Mouse (Mus musculus) cerebellum, adult 18-20 months (tissue): Measurements from ENCODE around the gene Wdr31.

Experiments
- DNase-seq, 2 experiments: peaks; one replicate each; pipeline ENCODE4 v3.0.0; 2021

The Wdr31 gene

DNA sequence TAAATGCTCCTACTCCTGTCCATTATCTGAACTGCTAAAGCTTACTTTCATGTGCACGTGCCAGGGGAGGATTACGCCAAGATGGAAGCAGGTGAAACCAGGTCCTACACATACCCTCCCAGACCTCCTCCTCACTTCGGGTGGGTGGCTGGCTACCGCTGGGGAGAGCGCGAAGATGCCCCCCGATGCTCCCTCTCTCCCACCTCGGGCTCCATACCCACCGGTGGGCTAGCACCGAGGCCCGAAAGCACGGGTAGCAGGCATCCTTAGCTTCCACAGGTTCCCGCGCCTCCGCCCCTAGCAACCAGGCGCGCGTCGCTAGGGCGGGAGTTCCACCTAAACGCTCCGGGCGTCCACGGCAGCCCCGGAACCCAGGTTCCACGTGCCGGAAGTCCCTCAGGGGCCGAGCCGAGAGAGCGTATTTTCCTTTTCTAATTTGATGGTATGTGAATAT, at the start of gene Wdr31:
Gene Wdr31 (minus strand): TSS at position 299 of the 454 bp plus-strand sequence.
- peak; percentile 74 to 86 for DNase-seq

DNA sequence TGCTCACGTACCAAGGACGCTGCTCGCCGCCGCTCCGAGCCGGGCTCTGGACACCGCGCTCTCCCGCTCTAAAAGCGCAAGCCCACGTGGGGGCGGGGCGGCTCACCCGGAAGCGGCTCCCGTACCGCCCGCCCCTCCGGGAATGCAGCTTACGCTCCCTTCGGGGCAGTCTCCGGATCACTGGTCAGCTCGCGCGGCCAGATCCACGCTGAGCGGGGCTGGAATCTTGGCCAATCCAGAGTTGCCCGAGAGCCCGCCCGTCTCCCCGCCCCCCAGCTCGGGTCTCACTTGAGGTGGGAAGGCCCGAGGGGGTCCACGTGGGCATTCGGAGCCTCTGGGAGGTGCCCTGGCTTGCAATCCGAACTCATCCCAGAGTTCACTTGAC, 49.1 kb upstream of the Wdr31 start, which contains the start of gene Alad:
Gene Alad (minus strand): TSS at position 70 of the 385 bp plus-strand sequence.
- peak; percentile 86 to 91 for DNase-seq

DNA sequence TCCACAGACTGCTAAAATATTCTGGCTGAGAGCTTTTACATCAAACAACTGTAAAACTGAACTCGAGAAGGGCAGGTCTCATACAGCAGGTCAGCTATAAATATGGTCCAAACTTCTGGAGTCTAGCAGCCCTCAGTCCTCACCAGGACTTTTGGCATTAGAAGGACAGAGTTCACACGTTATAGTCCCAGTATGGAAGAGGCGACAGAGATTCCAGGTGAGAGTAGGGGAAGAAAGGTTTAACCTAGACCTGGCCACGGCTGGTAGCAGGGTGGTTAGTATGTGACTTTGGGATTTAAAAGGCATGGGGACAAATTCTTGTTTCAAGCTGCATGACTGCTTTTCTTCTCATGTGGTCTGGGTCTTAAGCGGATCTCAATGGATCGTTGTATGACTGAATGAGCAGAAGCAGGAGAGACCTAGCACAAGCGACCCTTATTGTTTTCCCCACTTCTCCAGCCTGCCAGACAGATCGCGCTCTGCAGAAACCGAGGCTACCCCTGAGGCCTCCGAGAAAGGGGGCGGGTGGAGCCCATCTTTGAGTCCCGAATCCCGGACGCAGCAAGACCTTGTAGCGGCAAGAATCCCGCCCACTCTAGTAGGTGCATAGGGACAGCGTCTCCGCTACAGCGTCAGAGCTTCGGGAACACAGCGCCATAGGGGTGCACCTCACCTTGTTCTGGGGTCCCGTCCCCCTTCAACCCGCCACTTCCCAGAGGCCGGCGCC, 48.6 kb upstream of the Wdr31 start:
- DNase-seq, result no peak

DNA sequence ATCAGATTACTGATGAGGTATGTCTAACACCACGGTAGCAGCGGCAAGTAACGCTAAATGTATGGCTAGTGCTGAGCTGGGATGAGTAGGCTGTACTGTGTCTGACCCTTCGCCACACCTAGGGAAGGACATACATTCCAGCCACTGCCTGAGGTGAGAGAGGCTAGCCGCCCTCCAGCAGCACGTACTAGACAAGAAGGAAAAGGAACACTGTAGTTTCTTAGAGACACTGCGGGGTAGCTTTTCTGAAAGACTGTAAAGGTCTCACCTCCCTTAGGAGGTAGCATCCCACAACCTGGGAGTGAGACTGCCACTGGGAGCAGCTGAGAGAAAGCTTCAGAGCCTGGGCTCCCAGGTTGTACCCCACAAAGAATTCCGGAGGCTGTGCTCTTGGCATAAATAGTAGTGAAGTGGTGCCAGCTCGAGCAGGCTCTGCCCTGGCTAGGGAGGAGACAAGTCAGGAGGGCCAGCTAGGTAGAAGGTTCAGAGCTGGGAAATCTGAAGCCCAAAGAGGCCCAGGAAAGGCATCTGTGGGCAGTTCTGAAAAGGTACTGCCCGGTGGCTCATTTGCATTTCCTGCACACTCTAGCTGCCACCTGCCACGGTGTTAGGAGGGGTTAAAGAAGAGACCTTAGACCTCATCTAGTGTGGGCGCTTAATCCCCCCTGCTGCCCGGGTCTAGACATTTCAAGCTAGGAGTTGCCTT, 47.9 kb upstream of the Wdr31 start:
- peak; percentile 79 to 88 for DNase-seq

DNA sequence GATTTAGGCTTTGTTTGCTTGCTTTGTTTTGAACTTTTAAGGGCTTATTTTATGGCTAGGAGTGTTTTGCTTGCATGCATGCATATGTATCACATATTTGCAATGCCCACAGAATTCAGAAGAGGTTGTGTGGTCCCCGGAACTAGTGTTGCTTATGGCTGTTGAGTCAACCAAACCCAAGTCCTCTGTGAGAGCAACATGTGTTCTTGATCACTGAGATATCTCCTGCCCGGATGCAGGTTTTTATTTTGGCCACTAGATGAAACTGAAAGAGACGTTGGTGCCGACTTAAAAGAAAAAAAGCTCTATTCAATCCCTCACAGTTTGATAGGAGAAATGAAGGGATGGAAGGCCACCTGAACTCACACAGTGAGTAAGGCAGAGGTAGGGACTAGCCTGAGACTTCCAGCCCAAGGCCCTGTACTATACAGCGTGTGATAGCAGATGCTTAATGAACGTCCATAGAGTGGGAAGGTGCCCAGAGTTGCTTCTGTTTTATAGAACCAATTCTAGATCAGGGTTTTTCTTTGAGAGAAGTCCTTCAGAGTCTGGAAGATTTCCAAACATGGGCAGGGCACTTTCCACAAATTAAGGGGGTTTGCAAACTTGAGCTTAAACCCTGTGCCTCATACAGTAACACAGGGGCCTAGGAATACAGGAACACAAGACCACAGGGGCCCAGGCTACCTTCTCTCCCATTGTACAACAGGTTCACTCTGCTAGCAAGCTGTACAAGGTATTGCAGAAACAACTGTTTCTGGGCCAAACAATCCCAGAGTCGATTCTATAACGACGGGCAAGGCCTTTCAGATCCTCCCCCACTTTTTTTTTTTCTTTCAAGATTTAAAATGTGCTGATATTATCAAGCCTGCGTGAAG, 47.1 kb upstream of the Wdr31 start:
- no peak for DNase-seq

DNA sequence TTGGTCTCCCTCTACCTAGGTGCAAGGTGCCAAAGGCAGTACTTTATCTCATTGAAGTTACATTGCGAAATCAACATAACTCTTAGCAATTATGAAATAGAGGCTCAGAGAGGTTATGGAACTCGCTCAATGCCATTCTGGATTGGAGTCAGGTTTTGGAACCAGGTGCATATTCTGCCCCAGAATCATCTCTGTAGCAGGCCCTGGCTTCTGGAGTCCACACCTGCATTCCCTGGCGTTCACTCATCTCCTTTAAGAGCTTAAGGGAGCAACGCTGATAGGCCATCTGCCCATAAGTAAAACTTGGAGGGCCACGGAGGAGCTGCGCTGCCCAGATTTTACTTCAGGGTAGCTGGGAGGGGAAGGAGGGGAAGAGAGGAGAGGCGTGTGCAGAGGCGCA, 46.4 kb upstream of the Wdr31 start:
- no peak for DNase-seq

DNA sequence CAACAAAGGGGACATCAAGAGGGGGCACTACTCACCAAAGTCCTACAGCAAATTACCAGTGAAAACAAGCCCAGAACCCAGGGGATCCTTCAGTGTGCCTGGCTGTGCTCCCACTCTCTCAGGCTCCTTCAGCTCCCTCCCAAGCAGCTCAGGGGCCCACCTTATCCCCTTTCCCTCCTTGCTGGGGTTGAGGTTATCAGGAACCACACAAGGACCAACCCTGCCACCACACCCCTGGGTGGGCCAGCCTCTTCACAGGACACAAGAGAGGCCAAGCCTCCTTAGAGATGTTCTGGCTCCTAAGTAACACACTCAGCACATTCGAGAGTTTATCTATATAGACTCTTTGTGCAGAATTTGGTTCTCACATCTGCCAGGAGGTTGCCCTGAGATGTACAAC, 45.9 kb upstream of the Wdr31 start:
- no peak for DNase-seq

DNA sequence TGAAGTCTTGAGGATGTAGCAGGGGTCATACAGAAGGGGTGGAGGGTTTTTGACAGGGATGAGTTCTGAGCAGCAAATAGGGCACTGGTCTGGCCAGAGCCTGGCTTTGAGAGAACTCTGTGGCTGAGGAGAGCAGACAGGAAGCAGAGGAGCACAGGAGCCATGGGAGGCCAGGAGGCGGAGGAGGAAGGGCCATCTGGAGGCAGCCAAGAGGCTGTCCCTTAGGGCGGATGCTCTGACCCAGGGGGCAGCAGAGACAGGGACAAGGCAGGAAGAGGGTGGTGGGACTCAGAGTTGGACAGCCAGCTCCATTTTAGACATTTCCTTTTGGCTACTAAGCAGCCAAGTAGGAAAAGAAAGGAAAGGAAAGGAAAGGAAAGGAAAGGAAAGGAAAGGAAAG, 45.4 kb upstream of the Wdr31 start:
- DNase-seq, result peak; percentile 70 to 80

DNA sequence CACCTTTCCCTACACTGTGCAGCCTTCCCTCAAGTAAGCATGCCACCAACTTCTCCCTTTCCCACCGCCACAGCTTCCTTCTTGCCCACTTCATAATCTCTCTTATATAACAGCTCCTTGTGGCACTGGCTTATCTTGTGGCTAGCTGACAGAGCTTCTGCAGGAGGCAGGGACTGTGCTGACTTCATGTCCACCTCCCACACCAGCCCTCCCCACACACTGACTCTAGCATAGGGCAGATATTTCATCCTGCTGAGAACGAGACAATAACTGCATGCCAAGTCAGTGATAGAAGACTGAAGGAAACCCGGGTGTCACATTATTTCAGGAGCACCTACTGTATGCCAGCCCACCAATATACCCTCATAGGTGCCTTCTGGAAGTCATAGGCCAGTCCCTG, 44.8 kb upstream of the Wdr31 start:
- DNase-seq, result peak; percentile 48 to 58

DNA sequence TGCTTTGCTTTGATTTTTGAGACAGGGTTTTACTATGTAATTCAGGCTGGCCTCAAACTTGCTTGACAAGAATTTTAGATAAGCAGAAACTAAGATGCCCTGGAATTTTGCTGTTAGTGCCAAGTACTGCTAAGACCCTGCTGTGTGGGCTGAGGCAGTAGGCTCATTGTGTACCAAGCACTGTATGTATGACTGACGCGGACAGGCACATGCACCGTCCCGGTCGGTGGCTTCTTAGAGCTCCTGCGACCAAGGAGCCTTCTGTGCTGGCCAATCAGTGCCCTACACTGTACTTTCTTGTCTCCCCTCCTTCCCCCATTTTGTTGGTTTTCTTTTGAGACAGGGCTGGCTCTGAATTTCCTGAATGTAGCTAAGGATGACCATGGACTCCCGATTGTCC, 44.3 kb upstream of the Wdr31 start:
- peak in 1 of 2 experiments; percentile 44 for DNase-seq

DNA sequence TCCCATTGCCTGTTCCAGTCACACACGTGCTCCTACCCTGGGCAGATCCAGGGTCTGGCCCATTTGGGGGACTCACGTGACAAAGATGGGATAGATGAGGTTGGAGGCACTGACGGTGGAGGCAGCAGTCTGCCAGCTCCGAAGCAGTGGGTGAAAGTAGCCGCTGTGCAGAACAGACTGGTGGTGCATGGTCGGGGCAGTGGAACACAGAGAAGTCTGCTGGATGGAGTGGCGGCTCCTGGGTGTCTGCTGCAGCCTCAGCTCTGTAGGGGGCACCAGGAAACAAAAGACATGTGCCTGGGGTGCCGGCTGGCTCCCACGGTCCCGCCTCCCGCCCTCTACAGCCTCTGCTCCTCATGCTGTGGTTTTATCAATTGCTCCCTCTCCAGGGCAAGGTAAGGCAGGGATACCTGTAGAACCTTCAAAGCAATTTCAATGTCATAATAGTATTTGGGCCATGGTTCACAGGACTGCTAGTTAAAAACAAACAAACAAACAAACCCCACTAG, 43.4 kb upstream of the Wdr31 start:
- no peak for DNase-seq

DNA sequence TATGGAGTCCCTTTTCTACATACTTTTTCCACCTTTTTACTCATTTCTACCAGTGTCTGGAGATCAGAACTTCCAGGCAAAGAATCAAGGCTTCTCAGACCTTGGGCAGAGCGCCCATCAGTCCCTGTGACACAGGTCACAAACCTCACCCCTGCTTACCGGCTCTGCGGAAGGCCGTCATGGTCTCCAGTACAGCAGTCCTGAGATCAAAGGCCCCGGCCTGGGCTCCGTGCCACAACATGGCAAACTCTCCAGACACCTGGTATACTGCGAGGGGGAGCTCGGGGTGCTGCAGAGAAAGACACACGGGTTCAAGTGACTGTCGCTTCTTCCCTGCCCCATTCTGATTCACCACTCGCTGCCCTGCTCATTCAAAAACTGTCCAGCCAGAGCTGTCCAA, 39.2 kb upstream of the Wdr31 start:
- DNase-seq, result no peak

DNA sequence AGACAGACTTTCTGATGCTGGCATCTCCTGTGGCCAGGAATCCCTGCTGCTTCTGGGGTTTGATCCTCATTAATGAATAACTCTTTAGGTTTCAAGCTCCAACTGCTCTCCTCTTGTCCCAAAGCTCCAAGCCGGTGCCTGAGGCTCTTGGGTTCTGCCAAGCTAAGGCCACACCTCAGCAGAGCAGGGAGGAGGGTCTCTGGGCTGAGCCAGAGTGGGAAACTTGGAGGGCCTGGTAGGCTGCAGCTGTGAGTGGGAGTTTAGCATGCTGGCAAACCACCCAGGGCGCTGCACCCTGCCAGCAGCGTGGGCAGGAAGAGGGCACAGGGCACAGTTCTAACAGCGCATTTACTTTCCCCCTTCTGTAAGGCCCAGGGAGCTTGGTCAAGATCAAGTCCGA, 38.1 kb upstream of the Wdr31 start:
- no peak for DNase-seq

DNA sequence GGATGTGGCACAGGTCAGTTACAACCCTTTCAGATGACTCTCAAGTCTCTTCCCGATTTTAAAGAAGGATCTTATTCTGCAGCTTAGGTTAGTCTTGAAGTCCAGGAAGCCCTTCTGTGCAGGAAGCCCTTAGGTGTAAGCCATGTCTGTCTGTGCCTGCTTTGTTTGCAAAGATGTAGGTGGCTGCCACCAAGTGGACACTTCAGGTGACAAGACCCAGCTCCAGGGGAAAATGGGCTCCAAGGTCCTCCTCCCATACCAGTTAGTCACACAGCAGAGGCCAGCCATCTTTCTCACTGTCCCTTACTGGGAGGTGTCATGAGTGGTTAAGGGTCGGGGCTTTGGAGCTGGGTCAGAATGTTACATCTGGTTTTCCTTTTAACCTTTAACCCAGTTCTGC, 36.1 kb upstream of the Wdr31 start:
- DNase-seq, result peak; percentile 50 to 73

DNA sequence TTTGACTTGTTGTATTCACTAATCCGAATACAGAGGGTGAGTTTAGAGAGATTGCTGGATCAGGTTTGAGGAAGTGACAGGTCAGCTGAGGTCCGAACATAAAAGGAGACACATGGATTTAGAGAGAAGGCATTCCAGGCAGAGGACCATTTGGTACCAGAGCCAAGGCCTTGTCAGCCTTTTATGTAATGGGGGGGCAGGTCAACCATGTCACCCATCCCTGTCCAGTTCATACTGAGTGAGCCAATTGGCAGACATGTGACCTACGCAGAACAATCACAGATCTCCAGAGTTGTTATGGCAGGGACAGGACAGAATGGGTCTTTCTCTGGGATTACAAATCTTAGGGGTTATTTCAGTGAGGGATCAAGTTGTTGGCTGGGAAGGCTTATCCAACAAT, 35.3 kb upstream of the Wdr31 start:
- DNase-seq, result no peak

DNA sequence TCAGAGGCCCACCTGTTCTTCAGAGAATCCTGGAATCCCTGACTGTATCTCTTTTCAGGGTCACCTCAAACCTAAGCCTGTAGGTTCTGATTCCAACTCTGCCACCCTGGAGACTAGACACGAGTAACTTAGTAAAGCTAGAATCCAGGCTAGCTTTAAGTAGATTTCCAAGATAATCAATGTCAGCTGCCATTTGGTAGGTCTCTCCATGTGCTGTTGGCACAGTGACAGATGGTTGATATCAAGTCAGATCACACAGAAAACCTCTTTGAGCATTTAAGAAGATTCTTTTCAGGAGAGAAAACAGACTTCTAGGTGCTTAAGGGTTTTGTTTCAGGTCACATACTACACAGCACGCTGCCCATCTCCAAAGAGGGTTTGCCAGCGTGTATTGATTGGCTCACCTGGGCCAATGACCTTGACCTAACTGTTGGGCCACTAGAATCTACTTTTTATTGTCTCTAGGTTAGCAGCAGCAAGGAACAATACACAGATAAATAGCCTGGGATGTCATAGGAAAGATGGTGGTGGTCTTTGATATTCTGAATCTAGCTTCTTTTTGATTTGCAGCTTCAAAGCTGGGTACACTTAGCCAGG, 32.8 kb upstream of the Wdr31 start, which contains the start of gene Hdhd3:
Gene Hdhd3 (minus strand): TSS at position 94 of the 597 bp plus-strand sequence.
- DNase-seq, result no peak

DNA sequence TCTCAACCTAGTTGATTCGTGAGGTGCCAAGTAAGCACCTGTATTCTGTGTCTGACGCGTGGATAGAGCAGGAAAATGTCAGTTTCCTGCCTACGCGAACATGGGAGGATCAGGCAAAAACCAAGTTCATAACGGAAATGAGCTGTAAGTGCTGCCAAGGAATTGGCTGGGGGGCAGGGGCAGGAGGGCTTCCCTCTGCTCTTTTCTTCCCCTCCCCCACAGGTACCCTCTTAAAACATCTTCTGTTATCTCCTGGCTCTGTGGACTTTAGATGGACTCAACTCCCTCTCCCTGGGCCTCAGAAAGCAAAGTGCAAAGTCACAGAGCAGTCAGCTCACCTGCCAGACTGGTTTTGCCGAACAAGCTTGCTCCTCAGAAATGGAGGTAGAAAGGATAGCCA, 32.3 kb upstream of the Wdr31 start:
- no peak for DNase-seq

DNA sequence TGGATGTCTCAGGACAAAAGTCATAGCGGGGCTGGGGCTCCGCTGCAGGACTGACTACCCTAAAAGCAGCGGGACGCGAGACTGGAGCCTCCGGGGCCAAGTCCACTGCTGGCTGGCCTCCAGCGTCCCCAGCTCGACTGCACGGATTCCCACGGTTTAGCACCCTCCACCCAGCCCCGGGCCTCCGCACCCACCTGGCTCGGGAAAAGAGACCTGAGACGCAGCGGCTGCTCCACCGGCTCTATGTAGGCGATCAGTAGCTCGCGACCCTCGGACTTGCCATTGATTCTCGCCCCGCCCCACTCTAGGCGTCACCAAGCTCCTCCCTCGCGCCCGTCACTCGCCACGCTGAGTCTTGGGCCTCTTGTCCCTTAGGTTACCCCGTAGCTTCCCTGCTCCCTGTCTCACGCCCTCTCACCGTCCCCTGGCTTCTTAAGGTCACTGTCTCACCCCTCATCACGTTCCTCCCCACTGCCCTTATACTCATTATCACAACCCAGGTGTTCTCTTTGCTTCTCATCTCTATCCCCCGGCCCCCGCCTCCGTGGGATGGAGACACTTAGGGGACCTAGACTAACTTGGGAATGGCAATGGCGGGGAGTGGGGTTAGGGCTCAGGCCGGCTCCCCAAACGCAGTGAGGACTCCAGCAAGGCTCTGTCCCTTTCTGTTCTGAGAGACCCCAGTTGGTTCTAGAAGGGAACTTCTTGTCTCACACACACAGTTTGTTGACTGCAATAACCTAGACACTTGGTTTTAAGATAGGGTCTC, 31.5 kb upstream of the Wdr31 start:
- peak; percentile 93 to 94 for DNase-seq

DNA sequence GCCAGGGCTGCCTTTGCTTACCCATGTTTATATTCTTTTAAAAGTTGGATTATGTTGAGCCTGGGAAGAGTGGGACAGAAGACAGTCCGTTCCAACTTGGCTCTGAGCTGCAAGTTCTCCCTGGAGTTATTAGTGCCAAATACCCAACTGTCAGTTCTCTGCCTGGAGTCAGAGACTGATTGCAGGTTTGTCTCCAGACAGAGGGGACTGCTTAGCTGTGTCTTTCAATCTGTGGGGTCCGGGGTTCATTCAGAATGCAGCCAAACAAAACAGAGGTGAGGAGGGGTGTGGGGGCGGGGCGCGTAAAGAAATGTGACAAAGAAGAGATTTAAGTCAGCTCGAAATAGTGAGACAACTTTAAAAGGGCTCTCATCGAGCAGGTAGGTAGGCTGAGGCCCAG, 30.8 kb upstream of the Wdr31 start:
- peak in 1 of 2 experiments; percentile 35 for DNase-seq

DNA sequence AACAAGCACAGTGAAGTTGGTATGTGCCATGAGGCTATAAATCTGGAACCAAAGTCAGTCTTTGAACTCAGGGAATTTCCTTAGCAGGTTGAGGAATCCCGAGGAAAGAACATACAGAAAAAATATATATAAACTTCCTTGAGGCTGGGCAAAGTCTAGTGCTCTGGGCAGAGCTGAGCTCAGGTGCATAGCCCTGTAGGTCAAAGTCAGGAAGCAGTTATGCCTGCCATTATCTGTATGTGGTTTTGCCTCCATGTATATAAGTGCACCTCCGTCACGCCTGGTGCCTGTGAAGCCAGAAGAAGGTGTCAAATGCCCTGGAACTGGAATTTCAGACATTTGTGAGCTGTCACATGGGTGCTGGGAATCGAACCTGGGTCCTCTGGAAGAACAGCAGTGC, 30.1 kb upstream of the Wdr31 start:
- DNase-seq, result no peak

DNA sequence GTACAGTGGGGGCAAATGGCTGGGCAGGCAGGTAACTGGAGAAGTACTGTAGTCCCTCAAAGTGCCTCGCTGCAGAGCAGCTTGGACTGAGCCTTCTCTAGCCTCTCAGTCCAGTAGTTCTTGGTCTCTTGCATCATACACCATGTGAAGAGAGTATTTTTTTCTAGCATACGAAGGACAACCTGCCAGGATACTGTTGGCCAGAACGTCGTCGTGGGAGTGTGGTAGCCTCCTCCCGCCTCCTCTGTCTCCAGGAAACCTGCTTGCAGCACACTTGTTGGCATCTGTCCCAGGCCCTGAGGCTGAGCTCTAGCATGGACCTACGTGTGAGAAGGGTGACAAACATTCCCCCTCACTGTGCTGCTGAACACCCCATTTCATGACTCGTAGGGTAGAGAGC, 26.1 kb upstream of the Wdr31 start:
- DNase-seq, result peak; percentile 38 to 44

DNA sequence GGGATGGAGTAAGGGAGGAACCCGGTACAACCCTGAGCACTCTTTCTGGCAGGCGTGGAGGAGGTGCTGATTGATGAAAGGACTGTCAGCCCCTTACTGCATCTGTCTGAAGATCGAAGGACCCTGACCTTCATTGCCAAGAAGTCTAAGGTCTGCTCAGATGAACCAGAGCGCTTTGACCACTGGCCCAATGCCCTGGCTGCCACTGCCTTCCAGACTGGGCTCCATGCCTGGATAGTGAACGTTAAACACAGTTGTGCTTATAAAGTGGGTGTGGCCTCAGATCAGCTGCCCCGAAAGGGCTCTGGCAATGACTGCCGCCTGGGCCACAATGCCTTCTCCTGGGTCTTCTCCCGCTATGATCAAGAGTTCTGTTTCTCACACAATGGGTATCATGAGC, 25.2 kb upstream of the Wdr31 start:
- no peak for DNase-seq
